Mouse (Mus musculus) cerebellum, postnatal 4 days (tissue): ENCODE results near the gene Hyal4.

Experiments
- DNase-seq, 2 experiments: peaks; one replicate each; pipeline ENCODE4 v3.0.0; 2022; ENCODE audit warnings: low spot score in 2 of 2, mixed read lengths in 1 of 2

Gene Hyal4

GRCm38 (mm10) chr6:24748029-24748428 is at the start of gene Hyal4:
Gene Hyal4, plus strand, starts transcription at chr6:24748329.
- DNase-seq = no peak

DNA sequence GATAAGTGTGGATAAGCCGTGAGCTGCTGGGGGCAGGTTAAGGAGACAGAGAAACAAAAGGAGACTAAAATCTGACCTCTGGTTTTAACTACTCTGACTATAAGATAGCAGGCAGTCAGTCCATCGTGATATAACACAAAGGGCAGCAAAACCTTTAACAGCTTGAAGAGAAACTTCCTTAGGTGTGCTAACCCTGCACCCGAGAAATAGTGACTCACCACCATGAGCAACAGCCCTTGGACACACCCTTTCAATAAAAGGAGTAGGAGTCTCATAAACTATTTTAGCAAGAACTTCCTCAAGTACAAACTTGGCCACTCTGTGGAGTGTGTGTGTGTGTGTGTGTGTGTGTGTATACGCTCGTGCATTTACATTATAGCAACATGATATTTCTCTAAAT is 41.0 kb upstream of the Hyal4 start:
- no peak for DNase-seq

DNA sequence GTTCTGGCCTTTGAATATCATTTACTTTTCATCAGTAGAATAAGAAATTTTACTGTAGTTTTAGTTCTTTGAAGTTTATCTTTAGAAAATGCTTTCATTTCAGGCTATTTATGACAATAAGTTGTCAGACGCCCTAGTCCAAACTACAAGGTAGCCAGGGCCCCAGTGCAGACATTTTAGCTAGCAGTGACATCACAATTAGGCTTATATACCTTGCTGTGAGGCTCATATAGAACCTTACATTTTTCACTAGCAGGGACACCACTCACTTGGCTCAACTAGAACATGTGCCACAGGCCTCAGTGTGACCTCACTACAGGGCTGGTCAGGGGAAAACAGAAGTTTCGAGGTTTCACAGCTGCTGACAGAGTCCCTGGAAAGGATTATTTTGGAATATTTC is 40.6 kb upstream of the Hyal4 start:
- no peak for DNase-seq

GRCm38 (mm10) chr6:24721317-24722099 is 26.6 kb upstream of the Hyal4 start:
- DNase-seq = peak in 1 of 2 experiments; percentile 6

- no peak for DNase-seq
Measured at GRCm38 (mm10) chr6:24728130-24728529, 20.0 kb upstream of the Hyal4 start.

DNA sequence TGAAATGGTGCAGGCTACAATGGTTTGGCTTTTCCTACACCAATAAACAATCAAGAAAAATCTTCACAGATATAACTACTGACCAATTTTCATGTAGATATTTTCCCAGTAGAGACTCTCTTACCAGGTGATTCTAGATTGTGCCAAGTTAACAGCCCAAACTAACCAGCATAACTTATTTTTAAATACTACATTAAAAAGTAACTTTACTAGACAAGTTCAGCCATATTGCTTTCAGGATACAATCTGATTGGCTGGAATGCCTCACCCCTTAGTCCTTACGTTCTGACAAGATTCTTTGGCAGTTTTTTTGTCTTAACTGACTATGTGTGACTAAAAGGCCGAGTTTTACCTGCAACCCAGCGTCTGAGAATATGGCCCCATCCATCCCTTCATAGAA is 15.2 kb upstream of the Hyal4 start, which contains the start of gene Hyal6:
TSS of gene Hyal6 (plus strand) at position 301 of the 400 bp plus-strand sequence.
- DNase-seq = no peak

GRCm38 (mm10) chr6:24734565-24734964 is 13.6 kb upstream of the Hyal4 start:
- no peak for DNase-seq

DNA sequence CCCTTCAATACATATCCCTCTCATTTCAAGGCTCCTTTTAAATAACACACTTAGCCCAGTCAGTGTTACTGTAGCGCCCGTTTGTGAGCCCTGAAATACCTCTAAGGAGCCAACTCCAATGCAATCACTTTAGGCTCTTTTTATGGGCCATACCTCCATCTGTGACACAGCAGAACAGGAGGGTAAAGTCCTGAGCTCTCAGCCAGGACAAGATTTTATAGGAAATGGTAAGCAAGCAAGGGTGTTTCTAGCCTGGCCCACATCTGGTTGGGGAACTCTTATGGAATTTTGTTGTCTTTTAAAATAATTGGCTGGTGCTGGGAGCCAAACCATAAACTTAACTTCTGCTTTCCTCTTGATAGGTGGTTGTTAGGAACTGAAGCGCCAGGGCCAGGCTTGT is 11.2 kb downstream of the Hyal4 start:
- no peak for DNase-seq

- DNase-seq = no peak
Measured at GRCm38 (mm10) chr6:24766261-24766660, 18.1 kb downstream of the Hyal4 start.

DNA sequence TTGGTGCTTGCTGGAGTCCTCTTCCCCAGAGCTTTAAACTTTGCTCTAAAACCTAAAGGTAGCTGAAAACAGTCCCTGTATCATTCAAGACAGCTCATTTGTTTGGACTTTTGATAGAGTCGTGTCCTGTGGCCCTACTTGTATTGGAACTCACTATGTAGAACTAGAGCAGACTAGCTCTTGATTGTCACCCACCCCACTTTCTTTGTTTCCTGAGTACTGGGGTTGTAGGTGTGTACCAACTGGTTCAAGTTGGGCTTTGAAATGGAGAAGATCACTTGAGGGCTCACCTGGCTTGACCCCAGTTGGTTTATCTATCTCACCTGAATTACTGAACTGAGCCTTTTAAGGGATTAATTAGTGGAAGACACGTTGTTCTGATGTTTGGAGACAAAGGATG is 31.1 kb downstream of the Hyal4 start:
- DNase-seq = no peak

GRCm38 (mm10) chr6:24790888-24791287 is 42.8 kb downstream of the Hyal4 start, which contains the start of gene Spam1:
Gene Spam1, plus strand, starts transcription at chr6:24791188.
- DNase-seq = no peak
